Mouse (Mus musculus): ENCODE measurements around the gene Arap1. TPM values are rescaled to one million over a fixed set of nuclear protein-coding genes. Genes with fewer than 3 reads are reported as not detected.

Arap1 gene
- total RNA-seq, 2 experiments from 2014 or later: 16.1 to 17.8 TPM

GRCm38 (mm10) chr7:101352404-101352803 lies 4.5 kb downstream of the Arap1 start:
- intact Hi-C loops (cut with DNase I): no loop called here
- no peak for DNase-seq (ENCODE audit: extremely low spot score in 1 of 2, low spot score in 2 of 2)

GRCm38 (mm10) chr7:101354423-101354822 lies 6.6 kb downstream of the Arap1 start:
- DNase-seq (ENCODE audit: extremely low spot score in 1 of 2, low spot score in 2 of 2): no peak
- intact Hi-C loops (cut with DNase I): no loop called here

GRCm38 (mm10) chr7:101355551-101356100 lies 7.8 kb downstream of the Arap1 start:
- intact Hi-C loops (cut with DNase I): no loop called here
- no peak for DNase-seq (ENCODE audit: extremely low spot score in 1 of 2, low spot score in 2 of 2)

GRCm38 (mm10) chr7:101356868-101357267 lies 9.0 kb downstream of the Arap1 start:
- intact Hi-C loops (cut with DNase I): no loop called here
- no peak for DNase-seq (ENCODE audit: extremely low spot score in 1 of 2, low spot score in 2 of 2)

GRCm38 (mm10) chr7:101360406-101360805 lies 12.5 kb downstream of the Arap1 start:
- peak in 1 of 2 experiments; percentile 12 for DNase-seq (ENCODE audit: extremely low spot score in 1 of 2, low spot score in 2 of 2)
- intact Hi-C loops (cut with DNase I): no loop called here

GRCm38 (mm10) chr7:101361021-101361420 lies 13.2 kb downstream of the Arap1 start:
- peak in 1 of 2 experiments; percentile 20 for DNase-seq (ENCODE audit: extremely low spot score in 1 of 2, low spot score in 2 of 2)
- intact Hi-C loops (cut with DNase I): no loop called here

GRCm38 (mm10) chr7:101361767-101362166 lies 13.9 kb downstream of the Arap1 start:
- intact Hi-C loops (cut with DNase I): no loop called here
- peak in 1 of 2 experiments; percentile 18 for DNase-seq (ENCODE audit: extremely low spot score in 1 of 2, low spot score in 2 of 2)

GRCm38 (mm10) chr7:101362791-101363191 lies 14.9 kb downstream of the Arap1 start:
- intact Hi-C loops (cut with DNase I): no loop called here
- peak in 1 of 2 experiments; percentile 10 for DNase-seq (ENCODE audit: extremely low spot score in 1 of 2, low spot score in 2 of 2)

GRCm38 (mm10) chr7:101363914-101364313 lies 16.0 kb downstream of the Arap1 start:
- intact Hi-C loops (cut with DNase I): no loop called here
- no peak for DNase-seq (ENCODE audit: extremely low spot score in 1 of 2, low spot score in 2 of 2)

- intact Hi-C loops (cut with DNase I): loop anchor here (5.0 kb wide), 1 partner anchor 46 kb away; no protein-coding TSS in a partner anchor
- no peak for DNase-seq (ENCODE audit: extremely low spot score in 1 of 2, low spot score in 2 of 2)
Measured at GRCm38 (mm10) chr7:101367901-101368852, 20.3 kb downstream of the Arap1 start.

- DNase-seq (ENCODE audit: extremely low spot score in 1 of 2, low spot score in 2 of 2): no peak
- intact Hi-C loops (cut with DNase I): loop anchor here (5.0 kb wide), 1 partner anchor 47 kb away; no protein-coding TSS in a partner anchor
Measured at GRCm38 (mm10) chr7:101369666-101370065, 21.8 kb downstream of the Arap1 start.

GRCm38 (mm10) chr7:101373082-101373481 lies 25.2 kb downstream of the Arap1 start:
- DNase-seq (ENCODE audit: extremely low spot score in 1 of 2, low spot score in 2 of 2): peak in 1 of 2 experiments; percentile 55
- intact Hi-C loops (cut with DNase I): no loop called here

GRCm38 (mm10) chr7:101374155-101374554 lies 26.3 kb downstream of the Arap1 start:
- DNase-seq (ENCODE audit: extremely low spot score in 1 of 2, low spot score in 2 of 2): peak in 1 of 2 experiments; percentile 68
- intact Hi-C loops (cut with DNase I): loop anchor here (2.0 kb wide), 2 partner anchors 63 to 313 kb away; no protein-coding TSS in a partner anchor

- intact Hi-C loops (cut with DNase I): no loop called here
- DNase-seq (ENCODE audit: extremely low spot score in 1 of 2, low spot score in 2 of 2): no peak
Measured at GRCm38 (mm10) chr7:101376701-101377340, 29.0 kb downstream of the Arap1 start.

GRCm38 (mm10) chr7:101377741-101378262 lies 29.9 kb downstream of the Arap1 start:
- peak in 1 of 2 experiments; percentile 82 for DNase-seq (ENCODE audit: extremely low spot score in 1 of 2, low spot score in 2 of 2)
- intact Hi-C loops (cut with DNase I): no loop called here

GRCm38 (mm10) chr7:101378285-101378684 lies 30.4 kb downstream of the Arap1 start:
- DNase-seq (ENCODE audit: extremely low spot score in 1 of 2, low spot score in 2 of 2): no peak
- intact Hi-C loops (cut with DNase I): no loop called here

- intact Hi-C loops (cut with DNase I): no loop called here
- no peak for DNase-seq (ENCODE audit: extremely low spot score in 1 of 2, low spot score in 2 of 2)
Measured at GRCm38 (mm10) chr7:101378796-101379465, 31.1 kb downstream of the Arap1 start.

GRCm38 (mm10) chr7:101379732-101380131 lies 31.9 kb downstream of the Arap1 start:
- no peak for DNase-seq (ENCODE audit: extremely low spot score in 1 of 2, low spot score in 2 of 2)
- intact Hi-C loops (cut with DNase I): no loop called here

GRCm38 (mm10) chr7:101381512-101381911 lies 33.6 kb downstream of the Arap1 start:
- DNase-seq (ENCODE audit: extremely low spot score in 1 of 2, low spot score in 2 of 2): no peak
- intact Hi-C loops (cut with DNase I): no loop called here

All from left cerebral cortex, postnatal 10 days (tissue).